Mouse (Mus musculus) limb, embryonic 13.5 days (tissue): ENCODE results near the gene Dnajb1. TPM values are rescaled to one million over a fixed set of nuclear protein-coding genes. Genes with fewer than 3 reads are reported as not detected.

Experiments
- ATAC-seq: fragments of 200-750 bp; cut with Nextera tagmentation; 2 replicates; pipeline ENCODE4 v1.8.0; 2017; ENCODE audit warnings: low read depth, moderate number of reproducible peaks, moderate TSS enrichment; ENCODE audit not compliant: low FRiP score
- H3K27ac ChIP-seq: fragments of 300-500 bp; sonication (generic); 2 replicates; pipeline ENCODE4 v1.5.1; 2015; ENCODE audit warnings: inconsistent platforms, mild to moderate bottlenecking, moderate library complexity
- H3K27me3 ChIP-seq: fragments of 300-500 bp; sonication (generic); 2 replicates; pipeline ENCODE4 v1.6.1; 2015; ENCODE audit warnings: mild to moderate bottlenecking, inconsistent platforms
- H3K36me3 ChIP-seq: fragments of 300-500 bp; sonication (generic); 2 replicates; pipeline ENCODE4 v1.6.1; 2015; ENCODE audit warnings: inconsistent platforms, mild to moderate bottlenecking, moderate library complexity
- H3K4me1 ChIP-seq: fragments of 300-500 bp; sonication (generic); 2 replicates; pipeline ENCODE4 v1.6.1; 2015; ENCODE audit warnings: inconsistent platforms
- H3K4me2 ChIP-seq: fragments of 300-500 bp; sonication (generic); replicated peaks from 2 replicates; pipeline ENCODE4 v1.6.1; 2015; ENCODE audit warnings: inconsistent platforms, mild to moderate bottlenecking, moderate library complexity
- H3K4me3 ChIP-seq: fragments of 300-500 bp; sonication (generic); 2 replicates; pipeline ENCODE4 v1.5.1; 2015; ENCODE audit warnings: moderate library complexity, mild to moderate bottlenecking, inconsistent platforms
- H3K9ac ChIP-seq: fragments of 300-500 bp; sonication (generic); 2 replicates; pipeline ENCODE4 v1.6.1; 2015; ENCODE audit warnings: mild to moderate bottlenecking, inconsistent platforms
- H3K9me3 ChIP-seq: fragments of 300-500 bp; sonication (generic); 2 replicates; pipeline ENCODE4 v1.6.1; 2016; ENCODE audit warnings: inconsistent platforms
- WGBS: fragments of 180-500 bp; shearing (Covaris S2); methylation state at CpG from one replicate; pipeline ENCODE4 v1.1.7; 2015; 5-methylcytosine and 5-hydroxymethylcytosine counted together
- polyA plus RNA-seq: library from polyadenylated mRNA; unstranded; fragments of >200 nt; fragmentation: Nextera tagmentation; extraction: Ambion mirVana; gene quantifications from 2 replicates; pipeline ENCODE4 v1.2.1, GENCODE M21; 2015

Dnajb1 gene
- polyA plus RNA-seq, 1 experiment from 2014 or later = 72.5 TPM

DNA sequence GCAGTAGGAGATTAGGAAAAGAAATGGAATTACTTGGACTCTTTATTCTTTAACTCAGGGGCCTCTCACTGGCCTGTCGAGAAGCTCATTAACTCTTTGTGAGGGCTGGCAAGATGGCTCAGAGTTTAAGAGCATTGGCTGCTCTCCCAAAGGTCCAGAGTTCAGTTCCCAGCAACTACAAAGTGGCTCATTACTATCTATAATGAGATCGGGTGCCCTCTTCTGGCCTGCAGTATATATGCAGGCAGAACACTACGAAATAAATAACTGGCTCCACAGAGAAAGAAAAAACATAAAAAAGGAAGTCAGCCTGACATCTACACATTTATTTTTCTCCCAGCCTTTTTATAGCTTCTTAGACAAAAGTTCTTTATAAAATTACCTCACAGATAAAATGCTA is 11.6 kb upstream of the Dnajb1 start:
- H3K4me3 ChIP-seq = no peak overlapping the region
- H3K9me3 ChIP-seq = no peaks in the 10 kb centered on the region
- H3K4me2 ChIP-seq = no peak overlapping the region
- H3K27me3 ChIP-seq = no peaks in the 10 kb centered on the region
- WGBS = 31% methylated on average over 3 of the region's 3 CpGs
- peaks cover 3% of the 10 kb centered on the region; the same call in 1 of the 2 replicates for H3K36me3 ChIP-seq
- ATAC-seq = no peak
- H3K9ac ChIP-seq = no peak overlapping the region
- no peak overlapping the region for H3K27ac ChIP-seq
- H3K4me1 ChIP-seq = peaks cover 24% of the 10 kb centered on the region

DNA sequence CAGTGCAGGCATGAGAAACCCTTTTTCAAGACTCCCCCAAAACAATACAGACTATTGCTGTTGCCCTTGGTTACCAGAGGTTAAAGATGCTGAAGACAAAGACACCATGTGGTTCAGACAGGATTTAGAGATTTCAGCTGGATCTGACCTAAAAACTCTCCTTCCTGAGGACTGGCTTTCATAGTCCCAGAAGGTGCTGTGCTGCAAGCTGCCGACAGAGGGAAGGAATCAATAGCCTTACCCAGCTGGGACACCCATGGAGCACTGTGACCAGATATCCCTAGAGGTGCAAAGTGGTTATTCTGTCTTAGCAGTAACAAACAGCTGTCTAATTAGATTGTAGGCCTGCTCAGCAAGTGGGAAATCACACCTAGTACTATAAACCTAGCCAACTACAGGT is 9.8 kb upstream of the Dnajb1 start:
- H3K4me1 ChIP-seq = peaks cover 8% of the 10 kb centered on the region
- H3K27me3 ChIP-seq = no peaks in the 10 kb centered on the region
- no peaks in the 10 kb centered on the region for H3K9me3 ChIP-seq
- H3K36me3 ChIP-seq = no peaks in the 10 kb centered on the region
- H3K9ac ChIP-seq = no peak overlapping the region
- no peak overlapping the region for H3K4me2 ChIP-seq
- no peak for ATAC-seq
- 15% methylated on average over 1 of the region's 1 CpGs for WGBS
- no peak overlapping the region for H3K27ac ChIP-seq
- no peak overlapping the region for H3K4me3 ChIP-seq

DNA sequence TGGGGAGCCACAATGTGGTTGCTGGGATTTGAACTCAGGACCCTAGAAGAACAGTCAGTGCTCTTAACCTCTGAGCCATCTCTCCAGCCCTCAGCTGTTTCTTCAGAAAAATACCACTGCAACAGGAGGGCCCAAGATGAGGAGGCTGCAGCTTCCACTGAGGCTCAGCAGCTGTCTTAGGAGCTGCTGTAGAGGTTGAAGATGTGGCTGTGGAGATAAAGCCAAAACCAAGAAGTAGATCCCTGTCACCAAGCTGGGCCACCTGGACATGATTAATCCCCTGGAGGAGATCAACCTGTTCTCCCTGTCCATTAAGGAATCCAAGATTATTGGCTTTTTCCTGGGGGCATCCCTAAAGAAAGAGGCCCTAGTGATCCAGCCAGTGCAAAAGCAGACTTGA is 8.2 kb upstream of the Dnajb1 start:
- no peak for ATAC-seq
- H3K27me3 ChIP-seq = no peaks in the 10 kb centered on the region

DNA sequence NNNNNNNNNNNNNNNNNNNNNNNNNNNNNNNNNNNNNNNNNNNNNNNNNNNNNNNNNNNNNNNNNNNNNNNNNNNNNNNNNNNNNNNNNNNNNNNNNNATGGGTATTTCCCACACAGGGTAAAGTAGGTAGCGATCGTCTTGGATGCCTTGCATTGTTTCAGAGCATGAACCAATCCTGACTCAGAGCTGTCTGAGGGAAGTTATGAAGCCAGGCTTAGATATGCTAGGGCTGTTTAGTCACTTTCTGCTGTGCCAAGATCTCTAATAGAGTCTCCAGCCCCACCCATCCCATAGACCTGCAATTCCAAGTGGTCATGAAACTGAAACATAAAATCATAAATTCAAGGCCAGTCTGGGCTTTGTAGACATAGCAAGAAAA is 5.4 kb upstream of the Dnajb1 start:
- ATAC-seq = no peak
- Histone ChIP-seq H3K27ac (no peak overlapping the region), H3K36me3 (no peaks in the 10 kb centered on the region), H3K27me3 (no peaks in the 10 kb centered on the region), H3K9ac (no peak overlapping the region), H3K9me3 (no peaks in the 10 kb centered on the region), H3K4me1 (peaks cover 7% of the 10 kb centered on the region), H3K4me2 (no peak overlapping the region), H3K4me3 (no peak overlapping the region)
- 91% methylated on average over 2 of the region's 2 CpGs for WGBS

More for the DNA sequence above, 8.2 kb upstream of the Dnajb1 start:
- no peak overlapping the region for H3K27ac ChIP-seq
- H3K36me3 ChIP-seq = no peaks in the 10 kb centered on the region
- H3K4me1 ChIP-seq = peaks cover 3% of the 10 kb centered on the region; the same call in 1 of the 2 replicates
- H3K9me3 ChIP-seq = no peaks in the 10 kb centered on the region
- no peak overlapping the region for H3K9ac ChIP-seq
- no peak overlapping the region for H3K4me2 ChIP-seq
- no peak overlapping the region for H3K4me3 ChIP-seq

DNA sequence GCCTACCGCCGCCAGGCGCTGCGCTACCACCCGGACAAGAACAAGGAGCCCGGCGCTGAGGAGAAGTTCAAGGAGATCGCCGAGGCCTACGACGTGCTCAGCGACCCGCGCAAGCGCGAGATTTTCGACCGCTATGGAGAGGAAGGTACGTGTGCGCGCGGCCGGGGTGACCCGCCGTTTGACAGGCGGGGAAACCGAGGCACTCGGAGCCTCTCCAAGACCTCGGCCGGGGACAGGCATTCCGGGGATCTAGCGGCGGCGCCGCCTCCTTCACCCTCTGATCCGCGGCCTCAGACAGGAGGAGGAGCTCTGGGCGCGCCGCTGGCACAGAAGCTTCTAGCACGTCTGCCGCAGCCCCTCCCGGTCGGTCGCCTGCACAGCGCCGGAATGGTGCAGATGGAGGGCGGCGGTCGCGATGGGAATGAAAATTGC is 421 bp downstream of the Dnajb1 start:
- H3K4me3 ChIP-seq = peak overlapping the region; percentile 78

DNA sequence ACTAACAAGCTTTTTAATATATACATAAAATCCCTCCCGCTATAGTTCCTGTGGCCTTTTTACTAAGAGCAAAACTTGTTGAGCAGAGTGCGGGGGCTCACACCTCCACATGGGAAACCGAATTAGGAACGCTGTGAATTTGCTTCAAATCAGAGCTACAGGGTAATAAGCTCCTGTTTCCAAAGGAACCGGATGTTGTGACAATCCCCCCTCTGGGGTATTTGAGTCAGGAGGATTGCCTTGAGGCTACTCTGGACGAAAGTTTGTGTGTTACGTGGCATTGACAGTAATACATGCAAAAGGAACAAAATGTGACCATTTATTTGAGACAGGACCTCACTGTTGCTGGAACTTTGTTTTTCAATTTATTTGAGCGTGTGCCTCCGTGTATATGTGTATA is 1.1 kb downstream of the Dnajb1 start:
- 25% methylated on average over 9 of the region's 9 CpGs for WGBS
- peak overlapping the region; percentile 94 for H3K4me2 ChIP-seq
- peaks cover 44% of the 10 kb centered on the region for H3K36me3 ChIP-seq
- H3K9ac ChIP-seq = peak overlapping the region; percentile 90
- no peaks in the 10 kb centered on the region for H3K9me3 ChIP-seq
- H3K4me1 ChIP-seq = peaks cover 21% of the 10 kb centered on the region
- peak overlapping the region; percentile 97; the same call in 1 of the 2 replicates for H3K27ac ChIP-seq
- H3K27me3 ChIP-seq = no peaks in the 10 kb centered on the region
- H3K4me3 ChIP-seq = peak overlapping the region; percentile 78
- ATAC-seq = no peak

More for the DNA sequence above, 421 bp downstream of the Dnajb1 start:
- under 1% methylated on average over 51 of the region's 51 CpGs for WGBS
- Histone ChIP-seq H3K9me3 (no peaks in the 10 kb centered on the region), H3K4me2 (peak overlapping the region; percentile 94), H3K36me3 (peaks cover 39% of the 10 kb centered on the region), H3K9ac (peak overlapping the region; percentile 90), H3K27me3 (no peaks in the 10 kb centered on the region), H3K27ac (peak overlapping the region; percentile 97), H3K4me1 (peaks cover 21% of the 10 kb centered on the region)
- ATAC-seq = peak; percentile 63

DNA sequence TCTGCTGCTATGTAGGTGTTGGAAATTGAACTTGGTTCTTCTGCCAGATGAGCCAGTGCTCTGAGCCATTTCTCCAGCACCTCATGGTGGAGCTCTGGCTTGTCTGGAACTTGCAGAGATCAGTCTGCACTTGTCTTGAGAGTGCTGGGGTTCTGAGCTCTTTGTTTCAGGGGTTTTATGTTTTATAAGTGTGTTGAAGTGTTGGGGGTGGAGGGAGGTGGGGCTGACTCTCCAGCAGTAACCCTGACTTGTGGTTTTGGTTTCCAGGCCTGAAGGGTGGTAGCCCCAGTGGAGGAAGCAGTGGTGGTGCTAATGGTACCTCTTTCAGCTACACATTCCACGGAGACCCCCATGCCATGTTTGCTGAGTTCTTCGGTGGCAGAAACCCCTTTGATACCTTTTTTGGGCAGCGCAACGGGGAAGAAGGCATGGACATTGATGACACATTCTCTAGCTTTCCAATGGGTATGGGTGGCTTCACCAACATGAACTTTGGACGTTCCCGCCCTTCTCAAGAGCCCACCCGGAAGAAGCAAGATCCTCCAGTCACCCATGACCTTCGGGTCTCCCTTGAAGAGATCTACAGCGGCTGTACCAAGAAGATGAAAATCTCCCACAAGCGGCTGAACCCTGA is 1.7 kb downstream of the Dnajb1 start:
- no peak overlapping the region for H3K27ac ChIP-seq
- H3K27me3 ChIP-seq = no peaks in the 10 kb centered on the region
- 90% methylated on average over 10 of the region's 10 CpGs for WGBS
- H3K36me3 ChIP-seq = peaks cover 48% of the 10 kb centered on the region
- peak overlapping the region; percentile 94 for H3K4me2 ChIP-seq
- peak overlapping the region; percentile 78 for H3K4me3 ChIP-seq
- no peaks in the 10 kb centered on the region for H3K9me3 ChIP-seq
- H3K4me1 ChIP-seq = peaks cover 21% of the 10 kb centered on the region
- no peak for ATAC-seq
- H3K9ac ChIP-seq = peak overlapping the region; percentile 90

DNA sequence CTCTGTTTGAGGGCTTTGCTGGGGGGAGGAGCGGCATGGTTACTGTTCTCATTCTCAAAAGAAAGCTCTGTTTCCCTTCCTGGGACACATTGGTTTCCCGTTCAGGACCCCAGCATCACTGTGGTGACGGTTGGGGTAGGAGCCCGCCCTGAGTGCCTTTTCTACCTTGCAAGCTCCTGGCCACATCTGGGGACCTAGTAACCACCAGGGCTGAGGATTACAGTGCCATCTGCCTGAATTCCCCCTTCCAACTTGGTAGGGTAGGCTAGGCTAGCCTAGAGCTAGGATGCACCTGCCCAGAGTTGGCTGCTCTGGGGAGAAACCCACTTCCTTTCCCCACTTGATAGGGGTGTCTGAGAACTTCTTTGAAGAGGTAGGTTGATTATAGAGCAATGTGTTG is 3.9 kb downstream of the Dnajb1 start:
- H3K36me3 ChIP-seq = peaks cover 48% of the 10 kb centered on the region
- no peak for ATAC-seq
- WGBS = 96% methylated on average over 4 of the region's 4 CpGs

DNA sequence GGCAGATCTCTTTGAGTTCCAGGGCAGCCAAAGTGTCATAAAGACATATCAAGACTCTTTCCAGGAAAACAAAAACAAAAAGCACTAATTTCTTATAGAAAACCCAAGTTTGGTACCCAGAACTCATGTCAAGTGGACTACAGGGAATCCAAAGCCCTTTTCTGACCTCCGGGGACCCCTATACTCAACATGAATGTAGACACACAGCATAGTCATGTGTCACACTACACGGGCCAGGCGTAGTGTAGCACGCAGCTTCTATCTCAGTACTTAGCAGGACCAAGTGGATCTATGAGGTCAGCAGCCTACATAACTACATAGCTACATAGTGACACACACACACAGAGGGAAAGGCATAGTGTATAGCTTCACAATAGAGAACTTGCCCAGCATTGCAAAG is 5.7 kb downstream of the Dnajb1 start:
- 94% methylated on average over 4 of the region's 4 CpGs for WGBS
- H3K9me3 ChIP-seq = no peaks in the 10 kb centered on the region
- H3K4me3 ChIP-seq = no peak overlapping the region
- no peak for ATAC-seq
- H3K9ac ChIP-seq = no peak overlapping the region
- H3K4me2 ChIP-seq = no peak overlapping the region
- peaks cover 48% of the 10 kb centered on the region for H3K36me3 ChIP-seq
- H3K27me3 ChIP-seq = no peaks in the 10 kb centered on the region
- H3K4me1 ChIP-seq = peaks cover 14% of the 10 kb centered on the region
- H3K27ac ChIP-seq = no peak overlapping the region

More for the DNA sequence above, 3.9 kb downstream of the Dnajb1 start:
- Histone ChIP-seq H3K4me1 (peaks cover 19% of the 10 kb centered on the region), H3K9ac (no peak overlapping the region), H3K27ac (no peak overlapping the region), H3K27me3 (no peaks in the 10 kb centered on the region), H3K9me3 (no peaks in the 10 kb centered on the region), H3K4me3 (no peak overlapping the region), H3K4me2 (no peak overlapping the region)

DNA sequence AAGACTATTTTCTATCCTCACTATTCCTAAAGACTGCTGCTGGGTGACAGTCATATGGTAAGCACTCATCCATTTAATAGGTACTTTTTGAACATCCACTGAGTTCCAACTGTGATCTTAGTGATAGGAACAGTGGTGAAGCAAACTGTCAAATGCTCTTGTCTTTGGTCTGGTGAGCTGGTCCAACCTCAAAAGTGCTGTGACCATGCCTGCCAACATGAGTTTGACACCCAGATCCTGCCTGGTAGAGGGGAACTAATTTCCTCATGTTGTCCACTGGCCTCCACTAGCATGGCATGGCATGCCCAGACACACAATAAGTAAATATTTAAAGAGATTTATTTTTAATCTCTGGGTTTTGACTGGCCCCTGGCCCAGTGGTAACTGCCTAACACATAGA is 8.6 kb downstream of the Dnajb1 start:
- Histone ChIP-seq H3K27ac (no peak overlapping the region), H3K27me3 (no peaks in the 10 kb centered on the region), H3K9me3 (no peaks in the 10 kb centered on the region), H3K4me2 (no peak overlapping the region), H3K36me3 (peaks cover 27% of the 10 kb centered on the region), H3K4me3 (no peak overlapping the region), H3K4me1 (0 out of 2 replicates have a peak, but pooled peaks cover 3% of the 10 kb centered on the region), H3K9ac (no peak overlapping the region)
- ATAC-seq = no peak

DNA sequence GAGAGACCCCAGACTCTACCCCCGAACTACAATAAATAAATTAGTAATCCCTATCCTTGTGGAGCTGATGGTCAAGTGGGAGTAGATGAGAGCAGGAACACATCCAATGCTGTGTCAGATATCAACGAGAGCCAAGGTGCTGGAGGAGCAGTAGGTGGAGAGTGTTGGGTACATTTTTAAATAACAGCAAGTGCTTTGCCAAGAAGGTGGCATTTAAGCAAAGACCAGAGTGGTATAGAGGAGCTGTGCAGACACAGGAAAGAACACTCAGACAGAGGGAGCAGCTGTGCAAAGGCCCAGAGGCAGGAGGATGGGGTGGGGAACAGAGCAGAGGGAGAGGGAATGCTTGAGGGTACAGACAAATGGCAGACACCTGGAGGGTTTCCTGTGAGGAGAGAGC is 9.1 kb downstream of the Dnajb1 start:
- peaks cover 6% of the 10 kb centered on the region; the same call in 1 of the 2 replicates for H3K4me1 ChIP-seq
- no peaks in the 10 kb centered on the region for H3K9me3 ChIP-seq
- H3K27me3 ChIP-seq = no peaks in the 10 kb centered on the region
- peaks cover 22% of the 10 kb centered on the region for H3K36me3 ChIP-seq
- 92% methylated on average over 2 of the region's 2 CpGs for WGBS
- no peak for ATAC-seq
- H3K4me2 ChIP-seq = no peak overlapping the region
- no peak overlapping the region for H3K27ac ChIP-seq
- no peak overlapping the region for H3K4me3 ChIP-seq
- no peak overlapping the region for H3K9ac ChIP-seq

DNA sequence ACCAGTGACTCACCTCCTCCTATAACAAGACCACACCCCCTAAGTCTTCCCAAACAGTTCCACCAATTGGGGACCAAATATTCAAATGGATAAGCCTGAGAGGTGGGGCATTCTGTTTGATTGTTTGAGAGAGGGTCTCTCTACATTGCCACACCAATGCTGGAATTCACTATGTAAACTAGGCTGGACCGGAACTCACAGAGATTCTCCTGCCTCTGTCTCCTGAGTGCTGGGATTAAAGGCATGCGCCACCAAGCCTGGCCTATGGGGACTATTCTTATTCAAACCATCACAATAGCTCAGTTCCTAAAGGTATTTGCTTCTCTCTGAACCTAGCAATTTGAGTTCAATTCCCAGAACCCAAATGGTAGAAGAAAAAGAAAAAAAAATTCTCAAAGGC is 10.6 kb downstream of the Dnajb1 start:
- no peaks in the 10 kb centered on the region for H3K27me3 ChIP-seq
- no peak overlapping the region for H3K4me2 ChIP-seq
- 91% methylated on average over 2 of the region's 2 CpGs for WGBS
- ATAC-seq = no peak
- H3K9me3 ChIP-seq = no peaks in the 10 kb centered on the region
- peaks cover 8% of the 10 kb centered on the region for H3K36me3 ChIP-seq
- H3K4me1 ChIP-seq = peaks cover 8% of the 10 kb centered on the region; the same call in 1 of the 2 replicates
- no peak overlapping the region for H3K27ac ChIP-seq
- H3K9ac ChIP-seq = no peak overlapping the region
- no peak overlapping the region for H3K4me3 ChIP-seq
